Mouse (Mus musculus): ENCODE measurements at regions not wholly inside any gene's neighbourhood (a gene's known extent, or its start where the extent isn't known, plus 50 kb on each side); places are given as distances from the start of the nearest gene placed in this dataset.

- no peak for DNase-seq (ENCODE audit: low spot score)
Measured at GRCm38 (mm10) chr10:105704472-105705235, 130.4 kb upstream of the Tmtc2 start.

- no peak for DNase-seq (ENCODE audit: low spot score)
Measured at GRCm38 (mm10) chr10:105693131-105693530, 118.9 kb upstream of the Tmtc2 start.

- no peak for DNase-seq (ENCODE audit: low spot score)
Measured at GRCm38 (mm10) chr10:105689388-105689787, 115.1 kb upstream of the Tmtc2 start.

GRCm38 (mm10) chr10:105688879-105689278 lies 114.6 kb upstream of the Tmtc2 start:
- DNase-seq (ENCODE audit: low spot score) = no peak

GRCm38 (mm10) chr10:105686876-105687275 lies 112.6 kb upstream of the Tmtc2 start:
- DNase-seq (ENCODE audit: low spot score) = no peak

GRCm38 (mm10) chr10:105679598-105679997 lies 105.3 kb upstream of the Tmtc2 start:
- DNase-seq (ENCODE audit: low spot score) = no peak

- DNase-seq (ENCODE audit: low spot score) = no peak
Measured at GRCm38 (mm10) chr10:105666959-105667358, 92.7 kb upstream of the Tmtc2 start.

GRCm38 (mm10) chr10:105660761-105661160 lies 86.5 kb upstream of the Tmtc2 start:
- DNase-seq (ENCODE audit: low spot score) = no peak

GRCm38 (mm10) chr10:105656788-105657187 lies 82.5 kb upstream of the Tmtc2 start:
- DNase-seq (ENCODE audit: low spot score) = peak; percentile 14

- DNase-seq (ENCODE audit: low spot score) = no peak
Measured at GRCm38 (mm10) chr10:105652475-105652874, 78.2 kb upstream of the Tmtc2 start.

- no peak for DNase-seq (ENCODE audit: low spot score)
Measured at GRCm38 (mm10) chr10:105639011-105639451, 64.8 kb upstream of the Tmtc2 start.

GRCm38 (mm10) chr10:105638500-105638899 lies 64.2 kb upstream of the Tmtc2 start:
- DNase-seq (ENCODE audit: low spot score) = no peak

- DNase-seq (ENCODE audit: low spot score) = no peak
Measured at GRCm38 (mm10) chr10:105626842-105627241, 52.6 kb upstream of the Tmtc2 start.

GRCm38 (mm10) chr10:105625324-105625950 lies 51.2 kb upstream of the Tmtc2 start:
- DNase-seq (ENCODE audit: low spot score) = no peak

All from heart, adult 8-10 months (tissue).